9 mouse cellular contexts compared by ENCODE assay signal in genomic region chr14:77011804-77012203, GRCm38 (mm10). TPM values are rescaled to one million over a fixed set of nuclear protein-coding genes. Genes with fewer than 3 reads are reported as not detected.
DNase-seq lines count a peak whose midpoint lies in the region; ATAC-seq and TF ChIP-seq lines count a peak whose summit lies in the region.
"Had no signal": no experiment of that assay in that cellular context is flagged by ENCODE, and none has a peak within 500 bp of the region (broad histone marks: within the 10 kb centered on the region; RNA-seq: fewer than 3 reads in every experiment).

No protein-coding gene starts in this region.

- ATAC-seq in forebrain, embryonic 13.5 days: peak; percentile 79
- ATAC-seq in hindbrain, embryonic 16.5 days: peak; percentile 65
- peak; percentile 79; the same call in 1 of the 2 replicates for ATAC-seq in midbrain, embryonic 13.5 days

- no peaks in the 10 kb centered on the region for H3K36me3 ChIP-seq in forebrain, embryonic 13.5 days (ENCODE audit: poor library complexity, severe bottlenecking)
- H3K36me3 ChIP-seq in hindbrain, embryonic 16.5 days (ENCODE audit: control insufficient read depth, insufficient read depth, low read length): no peaks in the 10 kb centered on the region
- H3K36me3 ChIP-seq in midbrain, embryonic 13.5 days: no peaks in the 10 kb centered on the region
- no peaks in the 10 kb centered on the region for H3K36me3 ChIP-seq in spleen, adult 2 months (ENCODE audit: control insufficient read depth, insufficient read depth, low read length)
- H3K36me3 ChIP-seq: embryonic facial prominence, embryonic 15.5 days had no signal

- H3K27me3 ChIP-seq in forebrain, embryonic 13.5 days: no peaks in the 10 kb centered on the region
- no peaks in the 10 kb centered on the region for H3K27me3 ChIP-seq in hindbrain, embryonic 16.5 days (replicated peaks; ENCODE audit: control insufficient read depth, insufficient read depth, low read length)
- no peaks in the 10 kb centered on the region for H3K27me3 ChIP-seq in midbrain, embryonic 13.5 days
- no peaks in the 10 kb centered on the region for H3K27me3 ChIP-seq in spleen, adult 2 months (ENCODE audit: control insufficient read depth, insufficient read depth, low read length)
- H3K27me3 ChIP-seq: embryonic facial prominence, embryonic 15.5 days had no signal

- 3% methylated on average over 3 of the region's 3 CpGs for WGBS in forebrain, embryonic 13.5 days
- WGBS in hindbrain, embryonic 16.5 days: 3% methylated on average over 3 of the region's 3 CpGs
- 2% methylated on average over 3 of the region's 3 CpGs for WGBS in midbrain, embryonic 13.5 days
- 22% methylated on average over 3 of the region's 3 CpGs for WGBS in spleen, adult 2 months

- H3K9ac ChIP-seq in forebrain, embryonic 13.5 days: peak overlapping the region; percentile 43; the same call in 1 of the 2 replicates
- H3K9ac ChIP-seq in hindbrain, embryonic 16.5 days (ENCODE audit: low read depth, low read length): no peak overlapping the region
- H3K9ac ChIP-seq in midbrain, embryonic 13.5 days (replicated peaks): no peak overlapping the region; the same call in 1 of the 2 replicates
- H3K9ac ChIP-seq: embryonic facial prominence, embryonic 15.5 days had no signal

- peak; percentile 40 for DNase-seq in ovary, postnatal 10 days (ENCODE audit: low spot score)
- no peak for DNase-seq in ovary, adult 18-20 months (ENCODE audit: low spot score)
- peak; percentile 40 for DNase-seq in c-Kit-negative CD71-positive TER-119-positive erythroid progenitor cells, embryonic 14.5 days (ENCODE audit: low read depth, low spot score)
- DNase-seq in left cerebral cortex, adult 18-20 months (ENCODE audit: low spot score in 2 of 2): peak; percentile 48 to 74
- peak in 1 of 2 experiments; percentile 34 for DNase-seq in spleen, adult 2 months (ENCODE audit: low read depth in 1 of 2, low spot score in 2 of 2)

- H3K4me2 ChIP-seq in forebrain, embryonic 13.5 days: no peak overlapping the region
- no peak overlapping the region for H3K4me2 ChIP-seq in hindbrain, embryonic 16.5 days (ENCODE audit: low read length)
- H3K4me2 ChIP-seq in midbrain, embryonic 13.5 days (replicated peaks): no peak overlapping the region
- H3K4me2 ChIP-seq: embryonic facial prominence, embryonic 15.5 days had no signal

- no peaks in the 10 kb centered on the region for H3K9me3 ChIP-seq in forebrain, embryonic 13.5 days (replicated peaks)
- H3K9me3 ChIP-seq in hindbrain, embryonic 16.5 days (ENCODE audit: control insufficient read depth, low read length): no peaks in the 10 kb centered on the region
- H3K9me3 ChIP-seq in midbrain, embryonic 13.5 days: no peaks in the 10 kb centered on the region
- H3K9me3 ChIP-seq: embryonic facial prominence, embryonic 15.5 days had no signal

- H3K4me1 ChIP-seq in forebrain, embryonic 13.5 days: no peaks in the 10 kb centered on the region
- H3K4me1 ChIP-seq in hindbrain, embryonic 16.5 days (ENCODE audit: control insufficient read depth, insufficient read depth, low read depth, low read length): no peaks in the 10 kb centered on the region
- 0 out of 2 replicates have a peak, but pooled peaks cover 2% of the 10 kb centered on the region for H3K4me1 ChIP-seq in midbrain, embryonic 13.5 days (replicated peaks)
- no peaks in the 10 kb centered on the region for H3K4me1 ChIP-seq in spleen, adult 2 months (ENCODE audit: control insufficient read depth, insufficient read depth, insufficient read length)
- H3K4me1 ChIP-seq: embryonic facial prominence, embryonic 15.5 days had no signal

- no peak overlapping the region for H3K4me3 ChIP-seq in forebrain, embryonic 13.5 days
- H3K4me3 ChIP-seq in hindbrain, embryonic 16.5 days (ENCODE audit: low read length): no peak overlapping the region
- no peak overlapping the region for H3K4me3 ChIP-seq in midbrain, embryonic 13.5 days (replicated peaks)
- H3K4me3 ChIP-seq in spleen, adult 2 months (ENCODE audit: extremely low read depth, insufficient read depth, insufficient read length): no peak overlapping the region
- H3K4me3 ChIP-seq: embryonic facial prominence, embryonic 15.5 days had no signal

- no peak overlapping the region for H3K27ac ChIP-seq in forebrain, embryonic 13.5 days
- H3K27ac ChIP-seq in hindbrain, embryonic 16.5 days (ENCODE audit: low read depth, low read length): no peak overlapping the region
- no peak overlapping the region for H3K27ac ChIP-seq in midbrain, embryonic 13.5 days
- H3K27ac ChIP-seq in spleen, adult 2 months (ENCODE audit: insufficient read depth, low read length): no peak overlapping the region
- H3K27ac ChIP-seq: embryonic facial prominence, embryonic 15.5 days had no signal

- TF ChIP-seq POLR2A in spleen, adult 2 months (IDR thresholded peaks at IDR 0.05; ENCODE audit: low read depth, low read length): no peak

- TF ChIP-seq CTCF in spleen, adult 2 months (IDR thresholded peaks at IDR 0.05; ENCODE audit: extremely low read depth, insufficient read depth, insufficient read length, insufficient replicate concordance): peak; percentile 64; the same call in 1 of the 2 replicates

RNA-seq across cellular contexts. Expression of gene Ccdc122, which starts 24.8 kb away (rescaled TPM):
- 0.79 and 1.1 TPM in 2 replicates for polyA plus RNA-seq in forebrain, embryonic 13.5 days (2015; fragmentation: Nextera tagmentation; extraction: Ambion mirVana)
- 0.94 and 1.1 TPM in 2 replicates for polyA plus RNA-seq in hindbrain, embryonic 16.5 days (2015; fragmentation: Nextera tagmentation; extraction: Ambion mirVana)
- 1 to 10 TPM; 1.3 to 1.9 TPM for total RNA-seq in left cerebral cortex, adult 18-20 months (2021)
- polyA plus RNA-seq in midbrain, embryonic 13.5 days (2015; fragmentation: Nextera tagmentation; extraction: Ambion mirVana): 0.79 and 0.86 TPM in 2 replicates
- polyA plus RNA-seq in spleen, adult 2 months (2012; rRNA removed): 0.32 and 0.81 TPM in 2 replicates

RNA-seq across cellular contexts. Expression of gene Lacc1, which starts 24.9 kb away (rescaled TPM):
- polyA plus RNA-seq in forebrain, embryonic 13.5 days (2015; fragmentation: Nextera tagmentation; extraction: Ambion mirVana): 2.1 and 2.6 TPM in 2 replicates
- 2.6 and 3.3 TPM in 2 replicates for polyA plus RNA-seq in hindbrain, embryonic 16.5 days (2015; fragmentation: Nextera tagmentation; extraction: Ambion mirVana)
- total RNA-seq in left cerebral cortex, adult 18-20 months (2021): 1 to 10 TPM; 4.5 to 5.3 TPM
- 1.8 TPM in 2 replicates for polyA plus RNA-seq in midbrain, embryonic 13.5 days (2015; fragmentation: Nextera tagmentation; extraction: Ambion mirVana)
- polyA plus RNA-seq in spleen, adult 2 months (2012; rRNA removed): 4.4 and 6.9 TPM in 2 replicates
